Mouse (Mus musculus) lung, adult 2 months (tissue): ENCODE measurements around the gene Malrd1. TPM values are rescaled to one million over a fixed set of nuclear protein-coding genes. Genes with fewer than 3 reads are reported as not detected.

Source experiments
- DNase-seq: peaks from one replicate; pipeline ENCODE4 v3.0.0; 2022
- H3K4me1 ChIP-seq: fragments of 200-500 bp; 2 replicates; pipeline ENCODE4 v1.6.1; 2011; ENCODE audit warnings: low read length; ENCODE audit not compliant: control insufficient read depth, insufficient read depth
- H3K4me3 ChIP-seq: fragments of 200-500 bp; replicated peaks from 2 replicates; pipeline ENCODE3; 2011; ENCODE audit warnings: low read depth, mild to moderate bottlenecking, control low read depth, low read length; ENCODE audit errors: extremely low read depth
- CTCF ChIP-seq: fragments of 200-500 bp; IDR thresholded peaks from 2 replicates; pipeline ENCODE4 v1.5.1; 2011; ENCODE audit warnings: mild to moderate bottlenecking, low read length, control low read depth; ENCODE audit not compliant: insufficient read depth
- POLR2A ChIP-seq: fragments of 200-500 bp; IDR thresholded peaks from 2 replicates; pipeline ENCODE4 v1.6.1; 2011; ENCODE audit warnings: low read depth, mild to moderate bottlenecking, control low read depth, low read length, borderline replicate concordance; ENCODE audit errors: extremely low read depth
- WGBS: fragments of 180-500 bp; shearing (Covaris S2); methylation state at CpG from one replicate; pipeline ENCODE4 v1.1.7; 2018; 5-methylcytosine and 5-hydroxymethylcytosine counted together
- polyA plus RNA-seq: library from polyadenylated mRNA; depleted of rRNA; stranded (reverse); fragments of >200 nt; gene quantifications from 2 replicates; pipeline ENCODE4 v1.2.3, GENCODE M21; 2012

Malrd1 gene
- polyA plus RNA-seq, 1 experiment, result not detected

DNA sequence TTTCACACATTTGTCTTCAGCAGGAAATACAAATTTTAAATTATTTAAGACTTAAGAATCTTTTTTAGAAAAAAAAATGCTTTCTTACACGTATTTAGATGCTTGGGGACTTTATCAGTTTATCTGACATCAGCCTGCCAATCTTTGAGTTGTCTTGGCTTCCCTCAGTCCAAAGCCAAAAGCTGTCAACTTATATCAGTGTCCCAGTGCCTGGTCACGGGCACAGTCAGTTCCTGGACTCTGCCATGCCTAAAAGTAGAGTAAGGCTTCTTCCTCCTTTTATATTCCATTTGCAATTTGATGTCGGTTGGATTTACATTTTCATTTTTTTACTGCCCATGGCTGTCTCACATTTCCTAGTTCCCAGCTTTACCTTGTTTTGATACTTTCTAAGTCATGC is 722.6 kb downstream of the Malrd1 start:
- no peak overlapping the region for H3K4me3 ChIP-seq
- no peak for DNase-seq
- no peaks in the 10 kb centered on the region for H3K4me1 ChIP-seq
- 54% methylated on average over 3 of the region's 3 CpGs for WGBS
- TF ChIP-seq POLR2A (no peak), CTCF (no peak)

DNA sequence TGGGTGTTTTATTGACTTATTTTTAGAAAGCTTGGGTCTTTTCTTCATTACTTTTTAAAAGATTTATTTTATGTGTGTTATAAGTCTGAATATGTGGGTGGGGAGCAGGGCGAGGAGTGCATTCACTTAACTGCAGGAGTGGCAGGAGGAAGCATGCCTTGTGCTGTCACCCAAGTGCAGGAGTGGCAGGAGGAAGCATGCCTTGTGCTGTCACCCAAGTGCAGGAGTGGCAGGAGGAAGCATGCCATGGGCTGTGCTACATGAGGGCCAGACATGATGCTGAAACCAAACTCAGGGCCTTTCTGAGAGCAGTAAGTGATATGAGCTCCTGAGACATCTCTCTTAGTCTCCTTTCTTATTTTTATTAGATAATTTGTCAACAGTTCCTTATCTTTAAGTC is 726.0 kb downstream of the Malrd1 start:
- 60% methylated on average over 1 of the region's 1 CpGs for WGBS
- Histone ChIP-seq H3K4me3 (no peak overlapping the region), H3K4me1 (no peaks in the 10 kb centered on the region)
- DNase-seq, result no peak
- TF ChIP-seq CTCF (no peak), POLR2A (no peak)
